Mouse (Mus musculus): ENCODE measurements around the gene Rbms1. TPM values are rescaled to one million over a fixed set of nuclear protein-coding genes. Genes with fewer than 3 reads are reported as not detected.

Gene Rbms1
- total RNA-seq, 2 experiments from 2014 or later = 18.9 to 23.6 TPM

DNA sequence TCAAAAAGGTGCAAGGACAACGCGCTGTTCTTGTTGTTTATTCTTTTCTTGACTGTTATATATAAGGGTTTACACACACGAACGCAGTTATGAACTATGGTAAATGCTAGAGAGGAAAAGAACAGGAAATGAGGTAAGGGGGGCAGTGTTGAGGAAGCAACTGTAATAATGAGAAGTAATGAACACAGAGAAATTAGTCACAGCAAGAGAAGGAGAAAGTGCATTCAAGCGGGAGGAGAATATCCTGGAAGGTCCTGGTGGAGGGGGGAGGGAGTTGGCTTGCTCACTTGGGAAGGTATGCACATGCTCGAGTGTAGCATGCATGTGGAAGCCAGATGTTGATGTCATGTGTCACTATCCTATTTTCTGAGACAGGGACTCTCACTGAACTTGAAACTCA lies 39.9 kb downstream of the Rbms1 start:
- no peak for DNase-seq (ENCODE audit: low spot score in 2 of 2)
- intact Hi-C loops (cut with DNase I) = no loop called here

DNA sequence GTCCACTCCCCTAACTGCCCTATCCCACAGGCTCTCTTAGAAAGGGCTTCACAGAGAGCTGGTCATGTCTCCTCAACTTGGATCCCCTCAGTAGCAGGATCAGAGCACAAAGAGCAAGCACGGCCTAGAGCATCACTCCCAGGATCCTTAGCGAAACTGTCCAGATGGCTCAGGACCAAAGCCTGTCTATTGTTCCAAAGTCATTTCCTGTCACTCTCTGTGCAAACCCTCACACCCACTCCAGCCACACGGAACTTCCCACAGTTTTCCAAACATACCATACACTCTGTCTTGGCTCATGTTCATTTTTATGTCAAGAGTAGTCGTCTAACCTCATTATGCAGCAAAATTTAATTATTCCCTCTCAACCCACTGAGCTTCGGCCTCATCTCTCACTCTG lies 40.6 kb downstream of the Rbms1 start:
- intact Hi-C loops (cut with DNase I) = no loop called here

DNA sequence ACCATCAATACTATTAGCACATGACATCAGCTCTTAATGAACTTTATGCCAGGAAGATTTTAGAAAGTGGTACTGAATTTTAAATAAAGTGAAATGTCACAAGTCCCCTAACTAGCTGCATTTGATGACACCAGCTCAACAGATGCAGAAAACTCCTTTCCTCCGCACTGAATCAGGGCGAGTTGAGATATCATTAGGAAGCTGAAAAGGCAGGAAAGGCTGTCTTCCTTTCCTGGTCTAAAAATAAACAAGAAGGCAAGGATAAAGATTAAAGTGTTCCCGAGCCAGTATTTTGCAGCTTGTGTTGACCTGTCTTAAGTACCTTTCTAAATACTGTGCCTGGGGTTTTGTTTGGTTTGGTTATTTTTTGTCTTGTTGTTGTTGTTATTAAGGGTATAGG lies 42.9 kb downstream of the Rbms1 start:
- no peak for DNase-seq (ENCODE audit: low spot score in 2 of 2)
- intact Hi-C loops (cut with DNase I) = no loop called here

More for the DNA sequence above, 40.6 kb downstream of the Rbms1 start:
- no peak for DNase-seq (ENCODE audit: low spot score in 2 of 2)

DNA sequence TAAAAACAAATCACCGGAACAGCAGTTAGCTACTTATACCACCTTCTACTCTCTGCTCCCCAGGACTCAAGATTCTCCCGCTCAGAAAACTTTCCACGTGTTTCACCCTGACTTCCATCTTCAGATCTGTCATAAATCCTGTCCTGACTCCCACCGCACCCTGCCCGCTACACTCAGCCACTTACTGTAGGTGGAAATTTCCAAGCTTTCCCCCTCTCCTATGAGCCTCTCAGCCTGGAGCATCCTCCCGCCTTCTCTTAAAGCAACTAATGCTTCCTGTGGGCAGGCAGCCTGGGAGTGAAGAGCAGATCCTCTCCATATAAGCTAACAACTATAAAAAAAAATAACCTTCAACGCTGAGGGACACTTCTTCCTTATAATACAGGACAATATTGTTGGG lies 44.6 kb downstream of the Rbms1 start:
- no peak for DNase-seq (ENCODE audit: low spot score in 2 of 2)
- intact Hi-C loops (cut with DNase I) = no loop called here

DNA sequence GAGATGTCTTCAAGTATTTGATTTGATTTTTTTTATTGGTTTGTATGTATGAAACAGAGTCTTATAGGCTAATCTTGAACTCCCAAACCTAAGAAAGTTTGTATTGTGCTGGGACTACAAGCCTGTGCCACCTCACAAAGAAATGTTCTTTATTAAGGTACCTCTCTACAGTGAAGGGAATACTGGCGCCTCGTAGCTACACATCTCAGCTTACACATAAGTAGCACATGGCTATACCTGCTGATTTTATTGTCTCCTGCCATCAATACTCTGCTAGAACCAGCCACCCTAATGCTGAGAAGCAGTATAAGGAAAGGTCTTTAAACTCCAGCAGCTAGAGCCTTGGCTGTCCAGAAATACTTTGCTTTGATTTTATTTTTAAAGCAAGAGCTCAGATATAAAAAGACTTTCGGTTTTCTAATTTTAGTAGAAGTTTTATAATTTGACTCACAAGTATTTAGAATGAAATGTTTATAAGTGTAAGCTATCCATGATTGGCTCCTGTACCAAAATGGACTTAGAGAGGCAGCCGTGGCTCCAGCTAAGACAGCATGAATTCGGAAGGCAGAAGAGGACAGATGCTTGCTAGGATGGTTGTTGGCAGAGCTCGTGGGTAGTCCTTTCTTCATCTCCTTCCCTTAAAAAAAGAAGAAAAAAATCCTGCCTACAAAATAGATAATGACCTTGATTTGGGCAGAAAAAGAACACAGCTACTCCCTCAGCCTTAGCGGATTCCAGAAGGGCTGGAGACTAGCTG lies 48.3 kb downstream of the Rbms1 start:
- peak in 1 of 2 experiments; percentile 76 for DNase-seq (ENCODE audit: low spot score in 2 of 2)
- intact Hi-C loops (cut with DNase I) = no loop called here

DNA sequence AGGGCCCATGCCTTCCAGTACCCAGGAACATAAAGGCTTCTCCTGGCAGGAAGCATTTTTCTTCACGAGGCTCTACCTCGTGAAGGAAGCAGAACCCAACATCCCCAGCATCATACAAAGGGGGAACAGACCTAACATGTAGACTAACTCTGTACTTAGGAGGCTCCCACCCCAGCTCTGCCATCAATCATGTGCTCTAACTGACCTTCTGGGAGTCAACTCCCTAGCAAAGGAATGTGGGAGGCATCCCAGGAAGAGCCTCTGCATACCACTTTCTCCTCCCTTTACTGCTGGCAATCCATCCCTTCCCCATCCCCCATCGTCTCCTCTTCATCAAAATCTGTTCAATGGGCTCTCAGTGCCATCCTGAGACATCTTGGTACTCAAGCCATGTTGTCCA lies 49.7 kb downstream of the Rbms1 start:
- intact Hi-C loops (cut with DNase I) = no loop called here
- no peak for DNase-seq (ENCODE audit: low spot score in 2 of 2)

DNA sequence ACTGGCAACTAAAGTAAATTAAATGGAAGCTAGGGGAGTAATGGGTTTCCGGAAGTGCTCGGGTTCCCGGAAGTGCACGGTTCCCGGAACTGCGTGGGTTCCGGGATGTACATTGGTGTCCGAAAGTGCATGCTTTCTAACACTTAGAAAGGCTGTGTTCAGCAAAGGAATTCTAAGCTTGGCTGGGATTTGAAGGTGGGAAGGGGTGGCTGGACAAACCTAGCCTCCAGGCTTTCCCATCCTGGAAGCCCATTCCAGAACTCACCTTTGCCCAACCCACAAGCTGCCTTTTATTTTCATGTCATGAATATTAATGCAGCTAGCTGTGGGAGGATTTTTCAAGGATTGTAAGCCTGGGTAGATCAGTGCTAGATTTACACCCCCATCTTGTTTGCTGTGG lies 51.3 kb downstream of the Rbms1 start:
- intact Hi-C loops (cut with DNase I) = no loop called here

DNA sequence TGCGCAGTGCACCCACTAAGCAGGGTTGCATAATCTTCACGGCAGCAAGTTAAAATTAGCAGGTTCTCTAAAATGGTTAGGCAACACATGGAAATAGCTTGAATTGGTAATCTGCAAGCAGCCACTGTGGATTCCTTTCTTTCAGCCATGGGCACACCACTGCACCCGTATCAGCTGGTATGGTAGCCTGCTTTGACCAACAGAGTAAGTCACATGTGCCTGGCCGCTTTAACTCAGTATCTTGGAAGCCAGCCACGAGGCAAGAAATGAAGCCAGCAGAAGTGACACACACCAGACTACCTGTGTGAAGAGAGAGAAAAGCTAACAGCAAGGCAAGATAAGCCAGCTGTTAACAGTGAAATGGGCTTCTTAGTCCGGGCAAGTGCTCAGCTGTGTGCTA lies 52.2 kb downstream of the Rbms1 start:
- DNase-seq (ENCODE audit: low spot score in 2 of 2) = peak; percentile 36 to 76

More for the DNA sequence above, 51.3 kb downstream of the Rbms1 start:
- no peak for DNase-seq (ENCODE audit: low spot score in 2 of 2)

DNA sequence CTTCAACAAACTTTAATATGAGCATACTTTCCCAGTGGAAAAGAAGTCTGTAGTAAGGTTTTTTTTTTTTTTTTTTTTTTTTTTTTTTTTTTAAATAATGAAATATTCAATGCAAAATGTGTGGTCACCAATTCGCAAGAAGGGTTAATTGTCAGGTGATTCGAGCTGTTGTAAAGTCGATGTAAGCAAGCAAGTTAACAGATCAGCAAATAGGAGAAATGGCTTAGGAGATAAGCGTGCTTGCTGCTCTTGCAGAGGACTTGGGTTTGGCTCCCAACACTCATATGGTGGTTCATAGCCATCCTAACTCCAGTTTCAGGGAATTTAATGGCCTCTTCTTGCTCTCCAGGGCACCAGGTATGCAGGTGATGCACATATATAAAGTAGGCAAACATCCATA lies 54.4 kb downstream of the Rbms1 start:
- intact Hi-C loops (cut with DNase I) = loop anchor here (5.0 kb wide), 1 partner anchor 494 kb away; no protein-coding TSS in a partner anchor
- DNase-seq (ENCODE audit: low spot score in 2 of 2) = no peak

More for the DNA sequence above, 52.2 kb downstream of the Rbms1 start:
- intact Hi-C loops (cut with DNase I) = no loop called here

DNA sequence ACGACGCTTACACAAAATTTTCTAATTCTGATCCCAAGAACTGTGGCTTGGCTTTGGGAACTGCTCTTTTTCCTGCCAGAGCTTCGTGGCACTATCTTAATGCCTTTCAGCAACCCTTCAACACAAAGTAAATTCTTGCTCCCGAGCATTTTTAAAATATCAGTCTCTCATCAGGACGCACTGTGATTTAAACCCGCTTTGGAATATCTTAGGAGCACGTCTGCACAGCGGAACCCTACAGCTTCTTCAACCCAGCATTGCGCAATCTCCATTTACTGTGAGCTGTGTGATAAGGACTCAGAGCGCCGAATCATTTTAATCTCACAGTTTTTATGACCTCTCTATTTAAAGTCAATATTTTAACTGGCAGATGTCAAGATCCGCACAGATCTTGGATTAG lies 54.9 kb downstream of the Rbms1 start:
- no peak for DNase-seq (ENCODE audit: low spot score in 2 of 2)
- intact Hi-C loops (cut with DNase I) = loop anchor here (5.0 kb wide), 1 partner anchor 494 kb away; no protein-coding TSS in a partner anchor

DNA sequence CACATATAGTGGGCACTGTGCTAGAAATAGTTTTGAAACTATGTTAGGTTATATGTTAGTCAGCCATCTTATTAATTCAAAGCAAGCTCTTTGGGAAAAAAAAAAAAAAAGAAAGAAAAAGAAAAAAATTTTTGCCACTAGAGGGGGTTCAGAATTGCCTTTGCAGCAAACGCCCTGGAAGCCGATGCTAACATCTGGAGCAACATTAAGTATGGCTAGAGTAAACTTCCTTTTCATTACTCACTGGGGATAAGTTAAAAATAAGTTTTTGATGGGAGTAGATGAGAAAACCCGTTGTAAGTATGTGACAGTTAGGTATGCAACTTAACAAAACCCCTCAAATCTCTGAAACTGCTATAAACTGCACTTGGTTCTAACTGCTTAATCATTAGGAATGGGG lies 57.7 kb downstream of the Rbms1 start:
- intact Hi-C loops (cut with DNase I) = loop anchor here (5.0 kb wide), 1 partner anchor 497 kb away; no protein-coding TSS in a partner anchor

DNA sequence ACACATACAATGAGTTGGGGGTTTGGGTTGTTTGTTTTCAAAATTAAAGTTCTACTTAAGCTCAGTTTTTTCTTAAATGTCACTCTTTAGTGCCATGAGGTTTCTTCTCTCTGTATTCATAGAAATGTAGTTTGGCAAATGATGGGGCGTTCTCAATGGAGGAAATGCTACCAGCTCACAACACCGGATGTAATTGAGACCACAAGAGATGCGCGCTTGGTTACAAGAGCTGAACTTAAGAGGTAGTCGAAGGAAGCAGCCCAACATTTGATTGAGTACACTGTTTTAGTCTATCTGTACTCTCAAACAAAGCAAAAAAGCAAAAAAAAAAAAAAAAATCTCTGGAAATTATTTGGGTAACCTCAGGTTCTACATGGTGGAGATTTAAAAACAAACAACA lies 58.9 kb downstream of the Rbms1 start:
- intact Hi-C loops (cut with DNase I) = no loop called here
- no peak for DNase-seq (ENCODE audit: low spot score in 2 of 2)

More for the DNA sequence above, 57.7 kb downstream of the Rbms1 start:
- no peak for DNase-seq (ENCODE audit: low spot score in 2 of 2)

DNA sequence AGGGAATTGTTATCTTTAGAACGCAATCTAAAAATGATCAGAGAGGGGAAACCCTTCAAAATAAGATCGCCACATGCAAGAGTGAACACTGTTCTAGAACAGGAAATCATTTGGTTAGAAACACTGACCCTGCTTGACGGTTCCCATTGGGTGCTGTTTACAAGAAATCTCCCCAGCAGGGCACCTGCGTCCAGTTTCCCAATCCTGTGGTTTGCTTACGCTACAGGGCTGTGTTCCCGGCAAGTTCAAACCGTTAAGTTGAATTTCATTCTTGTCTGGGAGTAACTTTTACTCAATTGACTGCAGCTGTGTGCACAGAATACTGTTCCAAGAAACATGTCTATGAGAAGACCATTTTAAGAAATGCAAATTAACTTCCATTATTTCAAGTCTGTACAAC lies 59.5 kb downstream of the Rbms1 start:
- DNase-seq (ENCODE audit: low spot score in 2 of 2) = no peak
- intact Hi-C loops (cut with DNase I) = no loop called here

DNA sequence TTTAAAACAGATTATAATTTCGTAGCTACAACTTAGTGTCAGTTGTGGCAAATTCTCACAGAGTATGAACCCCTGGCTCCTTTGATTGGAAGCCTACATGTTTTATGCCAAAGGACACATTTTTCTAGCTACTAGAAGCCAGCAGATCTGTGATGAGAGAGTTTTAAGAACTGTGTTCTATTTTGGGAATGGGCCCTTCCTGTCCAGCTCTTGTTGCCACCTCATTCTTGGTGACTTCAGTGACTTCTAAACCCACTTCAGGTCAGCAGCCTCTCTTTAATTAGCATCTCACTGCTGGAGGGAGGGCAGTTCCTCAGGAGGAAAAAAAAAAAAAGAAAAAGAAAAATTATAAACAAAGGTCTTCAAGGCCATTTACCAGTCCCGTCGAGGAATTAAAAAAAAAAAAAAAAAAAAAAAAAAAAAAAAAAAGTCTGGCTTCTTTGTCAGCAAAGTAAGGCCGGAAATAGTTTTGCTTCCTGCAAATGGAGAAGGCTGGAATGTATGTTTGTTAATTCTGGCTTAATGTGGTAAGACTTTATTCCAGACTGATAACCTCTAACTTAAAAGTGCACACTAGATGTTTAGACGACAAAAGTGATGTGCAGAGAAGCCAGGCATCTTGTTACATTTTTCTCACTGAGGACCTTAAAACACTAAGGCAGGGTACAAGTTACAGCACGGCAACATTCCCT lies 60.4 kb downstream of the Rbms1 start:
- intact Hi-C loops (cut with DNase I) = no loop called here

DNA sequence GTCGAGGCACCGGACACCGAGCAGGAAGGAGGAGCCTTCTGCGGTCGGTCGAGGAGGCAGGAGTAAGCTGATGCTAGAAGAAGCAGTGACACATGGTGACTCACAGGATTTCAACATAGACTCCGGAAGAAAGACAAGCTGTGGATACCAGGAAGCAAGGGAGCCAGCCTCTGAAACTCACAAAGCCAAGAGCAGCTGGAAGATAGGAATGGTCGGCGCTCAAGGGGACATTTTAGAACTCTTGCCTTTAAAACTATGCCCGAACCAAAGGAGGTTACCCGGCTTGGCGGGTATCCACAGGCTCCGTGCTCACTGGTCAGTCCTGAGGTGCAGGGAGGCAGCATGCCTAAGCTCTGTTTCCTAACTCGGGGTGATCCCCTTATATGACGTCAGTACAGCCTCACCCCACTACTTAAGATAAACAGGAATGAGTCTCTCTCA lies 61.5 kb downstream of the Rbms1 start:
- intact Hi-C loops (cut with DNase I) = no loop called here
- peak in 1 of 2 experiments; percentile 71 for DNase-seq (ENCODE audit: low spot score in 2 of 2)

More for the DNA sequence above, 60.4 kb downstream of the Rbms1 start:
- no peak for DNase-seq (ENCODE audit: low spot score in 2 of 2)

DNA sequence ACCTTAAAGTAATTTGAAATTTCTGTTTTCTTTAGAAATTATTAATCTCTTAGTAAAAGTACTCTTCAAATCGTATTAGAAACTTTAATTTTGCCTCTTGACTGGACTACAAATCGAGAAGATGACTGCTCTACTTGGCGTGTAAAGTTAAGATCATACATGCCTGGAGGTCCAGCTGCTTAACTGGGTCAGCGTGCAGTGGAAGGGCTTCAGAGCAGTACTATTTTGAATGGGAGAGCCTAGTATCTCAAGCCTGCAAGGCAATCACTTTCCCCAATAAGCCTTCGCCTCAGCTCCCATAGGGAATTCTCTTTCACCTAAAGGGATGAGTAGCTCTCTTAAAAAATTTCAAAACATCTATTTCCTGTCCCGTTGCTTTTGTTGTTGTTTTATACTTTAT lies 62.0 kb downstream of the Rbms1 start:
- no peak for DNase-seq (ENCODE audit: low spot score in 2 of 2)
- intact Hi-C loops (cut with DNase I) = no loop called here

DNA sequence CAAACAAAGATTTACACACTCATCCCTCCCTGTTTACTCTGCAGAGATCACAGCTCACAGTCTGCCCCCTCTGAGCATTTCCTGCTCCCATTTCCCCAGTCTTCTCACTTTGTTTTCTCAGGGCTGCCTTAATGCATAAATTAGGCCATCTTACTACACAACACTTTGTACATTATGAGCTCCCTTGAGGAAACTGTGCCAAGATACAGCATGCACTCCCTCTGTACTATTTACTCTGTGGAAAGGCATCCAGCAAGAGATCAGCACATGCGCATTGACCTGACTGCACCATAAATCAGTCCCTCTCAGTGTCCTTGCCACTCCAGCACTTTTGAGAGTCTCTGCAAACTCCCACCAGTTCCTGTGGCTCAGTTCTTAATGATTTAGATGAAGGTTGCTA lies 70.0 kb downstream of the Rbms1 start:
- intact Hi-C loops (cut with DNase I) = no loop called here
- no peak for DNase-seq (ENCODE audit: low spot score in 2 of 2)

DNA sequence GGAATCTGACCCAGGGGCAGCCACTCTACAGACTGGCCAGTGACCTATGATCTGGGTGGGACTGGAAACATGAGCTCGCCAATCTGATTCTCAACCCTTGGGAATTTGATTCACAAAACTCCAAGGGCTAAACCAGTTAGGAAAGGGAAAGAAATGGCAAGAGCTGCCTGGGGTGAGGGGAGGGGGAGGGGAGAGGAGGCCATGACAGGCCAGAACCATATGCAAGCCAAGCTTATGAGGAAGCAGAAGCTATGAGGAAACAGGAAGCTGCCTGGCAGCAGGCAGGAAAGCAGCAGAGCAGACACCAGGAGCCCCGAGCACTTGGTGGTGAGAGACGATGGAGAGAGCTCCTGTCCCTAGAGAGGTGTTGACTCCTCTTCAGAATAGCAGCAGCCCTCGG lies 79.1 kb downstream of the Rbms1 start:
- no peak for DNase-seq (ENCODE audit: low spot score in 2 of 2)
- intact Hi-C loops (cut with DNase I) = loop anchor here (5.0 kb wide), 1 partner anchor 67 kb away; no protein-coding TSS in a partner anchor

DNA sequence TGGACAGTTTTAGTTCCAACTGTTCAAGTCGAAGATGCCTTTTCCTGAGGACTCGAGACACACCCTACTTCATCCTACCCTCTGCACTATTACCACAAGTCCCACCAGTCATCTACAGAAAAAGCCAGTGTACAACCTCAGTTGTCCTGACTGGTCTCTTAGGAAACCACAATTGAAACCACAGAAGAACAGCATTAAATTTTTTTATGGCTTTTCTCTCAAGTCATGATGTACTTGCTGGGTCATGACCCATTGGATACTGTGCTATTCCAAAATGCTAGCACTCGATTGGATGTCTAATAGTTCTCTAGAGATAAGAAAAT lies 80.0 kb downstream of the Rbms1 start:
- intact Hi-C loops (cut with DNase I) = loop anchor here (5.0 kb wide), 1 partner anchor 66 kb away; no protein-coding TSS in a partner anchor
- no peak for DNase-seq (ENCODE audit: low spot score in 2 of 2)

DNA sequence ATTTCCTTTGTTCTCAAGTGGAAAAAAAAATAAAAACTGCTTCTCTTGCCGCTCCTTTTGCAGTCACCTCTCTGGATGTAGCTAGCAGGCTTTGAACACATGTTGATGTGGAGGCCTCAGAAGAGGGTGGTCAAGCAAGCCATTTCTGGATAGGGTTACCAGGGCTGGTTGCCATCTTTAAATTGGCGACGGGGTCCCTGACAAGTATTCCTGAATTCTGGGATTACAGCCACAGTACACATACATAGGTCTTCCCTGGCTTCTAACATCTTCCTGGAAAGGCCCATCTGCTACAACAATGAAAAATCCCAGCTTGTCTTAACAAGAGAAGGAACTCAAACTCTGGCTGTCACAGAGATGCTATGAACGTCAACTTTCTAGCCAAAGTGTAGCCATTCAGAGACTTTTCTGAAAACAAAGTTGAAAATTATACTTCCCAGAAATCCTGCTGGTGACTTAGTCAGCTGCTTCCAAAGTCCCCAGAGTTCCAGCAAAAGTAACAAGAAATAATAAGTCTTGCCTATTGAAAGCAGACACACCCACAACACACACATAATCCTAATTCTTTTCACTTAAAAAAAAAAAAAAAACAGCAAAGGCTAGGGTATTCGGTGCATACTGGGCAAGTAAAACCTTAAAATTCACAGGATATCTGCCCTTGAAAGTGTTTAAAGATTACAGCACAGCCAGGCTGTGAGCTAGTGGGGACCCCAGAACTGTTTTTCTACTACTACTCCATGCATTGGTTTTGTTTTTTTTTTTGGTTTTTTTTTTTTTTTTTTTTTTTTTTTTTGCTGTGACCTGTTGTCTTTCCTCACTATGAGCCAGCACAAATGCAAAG lies 80.6 kb downstream of the Rbms1 start:
- intact Hi-C loops (cut with DNase I) = loop anchor here (5.0 kb wide), 1 partner anchor 65 kb away; no protein-coding TSS in a partner anchor
- DNase-seq (ENCODE audit: low spot score in 2 of 2) = no peak
